Mouse (Mus musculus): ENCODE measurements around the gene Fam136a.

The Fam136a gene

GRCm38 (mm10) chr6:86399995-86400394 is 34.5 kb downstream of the Fam136a start:
- no peak for DNase-seq

- peak; percentile 89 to 92 for DNase-seq
Observed at GRCm38 (mm10) chr6:86400972-86401371, 35.5 kb downstream of the Fam136a start.

GRCm38 (mm10) chr6:86402681-86403607 is 37.5 kb downstream of the Fam136a start:
- no peak for DNase-seq

DNA sequence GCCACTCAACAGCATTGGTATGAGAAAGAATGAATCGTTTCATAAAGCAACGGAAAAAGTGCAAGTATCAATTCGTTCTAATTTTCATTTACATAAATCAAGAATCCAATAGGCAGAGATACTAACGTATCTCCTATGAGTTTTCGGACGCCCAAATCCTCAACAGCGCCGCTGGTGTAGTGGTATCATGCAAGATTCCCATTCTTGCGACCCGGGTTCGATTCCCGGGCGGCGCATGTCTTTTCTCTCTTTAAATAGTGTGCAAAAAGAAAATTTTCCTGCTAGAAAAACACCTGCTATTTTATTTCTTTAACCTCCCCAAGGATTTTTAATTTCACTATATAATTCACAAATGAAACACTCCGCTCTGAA is 38.3 kb downstream of the Fam136a start:
- peak; percentile 85 to 89 for DNase-seq

- DNase-seq: peak; percentile 97 to 98
Observed at GRCm38 (mm10) chr6:86404100-86404861, 38.8 kb downstream of the Fam136a start, which contains the start of gene Tia1. Tia1 (plus strand) TSS chr6:86404219.

- DNase-seq: no peak
Observed at GRCm38 (mm10) chr6:86404996-86405395, 39.5 kb downstream of the Fam136a start.

DNA sequence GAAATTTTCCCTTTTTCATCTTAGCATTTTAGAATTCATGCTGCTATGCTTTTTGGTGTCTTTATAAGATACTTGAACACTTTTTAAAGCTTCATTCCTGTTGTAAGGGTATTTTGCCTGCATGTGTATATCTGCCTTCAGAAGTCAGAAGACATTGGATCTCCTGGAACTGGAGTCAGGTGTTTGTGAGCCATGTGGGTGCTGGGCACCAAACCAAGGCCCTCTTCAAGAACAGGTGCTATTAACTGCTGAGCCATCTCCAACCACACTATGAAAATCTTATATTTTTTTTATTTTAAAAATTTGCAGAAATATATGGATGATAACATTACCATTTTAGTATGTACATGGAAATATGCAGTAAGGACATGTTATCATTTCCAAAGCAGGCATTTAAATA is 40.9 kb downstream of the Fam136a start:
- DNase-seq: no peak

DNA sequence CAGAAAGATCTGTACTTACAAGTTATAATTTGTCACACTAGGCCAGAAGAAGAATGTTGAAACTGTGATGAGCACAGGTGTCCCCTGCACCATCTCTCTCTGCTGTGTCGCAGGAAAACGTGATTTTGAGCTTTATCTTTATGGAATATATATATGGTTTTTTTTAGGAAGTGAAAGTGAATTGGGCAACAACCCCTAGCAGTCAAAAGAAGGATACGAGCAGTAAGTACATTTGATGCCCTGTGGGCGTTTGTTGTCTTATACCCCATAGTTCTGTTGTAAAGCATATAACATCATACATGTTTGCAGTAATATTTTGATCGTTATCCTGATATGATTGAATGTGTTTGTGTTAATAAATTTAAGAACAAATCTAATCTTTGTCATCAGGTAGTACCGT is 53.3 kb downstream of the Fam136a start:
- no peak for DNase-seq

- no peak for DNase-seq
Observed at GRCm38 (mm10) chr6:86419239-86419638, 53.8 kb downstream of the Fam136a start.
